Comparison of ENCODE assay signal across 24 mouse cellular contexts in genomic region chr13:93757514-93757913, GRCm38 (mm10).
"Had no signal": no experiment of that assay in that cellular context is flagged by ENCODE, and none has a peak within 500 bp of the region (broad histone marks: within the 10 kb centered on the region; RNA-seq: fewer than 3 reads in every experiment).

No protein-coding gene starts in this region.

- H3K4me2 ChIP-seq: heart, embryonic 12.5 days; hindbrain, embryonic 12.5 days; hindbrain, embryonic 14.5 days; intestine, embryonic 15.5 days; kidney, embryonic 15.5 days; limb, embryonic 13.5 days; limb, embryonic 15.5 days had no signal

- H3K9ac ChIP-seq: heart, embryonic 12.5 days; hindbrain, embryonic 12.5 days; hindbrain, embryonic 14.5 days; intestine, embryonic 15.5 days; kidney, embryonic 15.5 days; limb, embryonic 13.5 days; limb, embryonic 15.5 days had no signal

- H3K4me1 ChIP-seq: intestine, embryonic 15.5 days; limb, embryonic 15.5 days had no signal

- DNase-seq: gastrocnemius, adult 2 months; gastrocnemius, postnatal 10 days; gastrocnemius, postnatal 25 days; heart, postnatal 10 days; heart, postnatal 4 days; kidney, adult 2 months; kidney, adult 9 months; kidney, postnatal 14 days; kidney, postnatal 36 days; layer of hippocampus, adult 9-11 months; layer of hippocampus, postnatal 36 days; left cerebral cortex, postnatal 4 days had no signal

- H3K4me3 ChIP-seq: gastrocnemius, adult 2 months; heart, embryonic 10.5 days; heart, embryonic 12.5 days; hindbrain, embryonic 10.5 days; hindbrain, embryonic 12.5 days; intestine, embryonic 15.5 days; kidney, embryonic 15.5 days; limb, embryonic 13.5 days; limb, embryonic 15.5 days had no signal

- H3K27ac ChIP-seq: gastrocnemius, adult 2 months; heart, embryonic 10.5 days; hindbrain, embryonic 12.5 days; hindbrain, embryonic 14.5 days; intestine, embryonic 15.5 days; kidney, embryonic 15.5 days; kidney, postnatal 0 days; limb, embryonic 13.5 days; limb, embryonic 15.5 days had no signal

- H3K27me3 ChIP-seq: heart, embryonic 12.5 days; hindbrain, embryonic 12.5 days; intestine, embryonic 15.5 days; kidney, embryonic 15.5 days; limb, embryonic 13.5 days; limb, embryonic 15.5 days had no signal

- H3K9me3 ChIP-seq: heart, embryonic 10.5 days; heart, embryonic 12.5 days; hindbrain, embryonic 10.5 days; hindbrain, embryonic 12.5 days; intestine, embryonic 15.5 days; kidney, embryonic 15.5 days; limb, embryonic 13.5 days; limb, embryonic 15.5 days had no signal

- H3K36me3 ChIP-seq: heart, embryonic 10.5 days; heart, embryonic 12.5 days; hindbrain, embryonic 10.5 days; hindbrain, embryonic 12.5 days; intestine, embryonic 15.5 days; kidney, embryonic 15.5 days; limb, embryonic 13.5 days; limb, embryonic 15.5 days had no signal

- ATAC-seq: hindbrain, embryonic 16.5 days; intestine, embryonic 15.5 days; intestine, postnatal 0 days had no signal
